In genomic region chr10:108224413-108224812, GRCm38 (mm10) we compare ENCODE assay signal across 1 mouse cellular context.
TF ChIP-seq lines count a peak whose summit lies in the region.

No protein-coding gene starts in this region.

TF ChIP-seq in MEL, 35 proteins besides CTCF, POLR2A, EP300 and RAD21 (continued from another document):
- TF ChIP-seq ZKSCAN1 (IDR thresholded peaks at IDR 0.05; ENCODE audit: low read depth, low read length), result no peak
- TF ChIP-seq ETS1 (IDR thresholded peaks at IDR 0.05; ENCODE audit: low read depth, low read length), result peak; percentile 66
- TF ChIP-seq ZNF384 (IDR thresholded peaks at IDR 0.05; ENCODE audit: low read depth, low read length), result no peak
- no peak for TF ChIP-seq MAZ (IDR thresholded peaks at IDR 0.05; ENCODE audit: low read depth, low read length)
- TF ChIP-seq TCF12 (IDR thresholded peaks at IDR 0.05; ENCODE audit: low read depth, low read length), result no peak; the same call in 1 of the 2 replicates
- TF ChIP-seq E2F4 (IDR thresholded peaks at IDR 0.05; ENCODE audit: borderline replicate concordance, low read depth, low read length), result no peak
- peak; percentile 65; the same call in 1 of the 2 replicates for TF ChIP-seq MAFK (IDR thresholded peaks at IDR 0.05; ENCODE audit: borderline replicate concordance, low read depth, low read length)
- TF ChIP-seq POLR2AphosphoS2 (IDR thresholded peaks at IDR 0.05; ENCODE audit: low read length), result no peak
